Mouse (Mus musculus) urinary bladder, postnatal 36 days (tissue): Measurements from ENCODE around the gene Slf2.

Experiments
- DNase-seq, 2 experiments: peaks; one replicate each; pipeline ENCODE4 v3.0.0; 2022; ENCODE audit warnings: low spot score in 2 of 2, mixed read lengths in 1 of 2

Slf2 gene

DNA sequence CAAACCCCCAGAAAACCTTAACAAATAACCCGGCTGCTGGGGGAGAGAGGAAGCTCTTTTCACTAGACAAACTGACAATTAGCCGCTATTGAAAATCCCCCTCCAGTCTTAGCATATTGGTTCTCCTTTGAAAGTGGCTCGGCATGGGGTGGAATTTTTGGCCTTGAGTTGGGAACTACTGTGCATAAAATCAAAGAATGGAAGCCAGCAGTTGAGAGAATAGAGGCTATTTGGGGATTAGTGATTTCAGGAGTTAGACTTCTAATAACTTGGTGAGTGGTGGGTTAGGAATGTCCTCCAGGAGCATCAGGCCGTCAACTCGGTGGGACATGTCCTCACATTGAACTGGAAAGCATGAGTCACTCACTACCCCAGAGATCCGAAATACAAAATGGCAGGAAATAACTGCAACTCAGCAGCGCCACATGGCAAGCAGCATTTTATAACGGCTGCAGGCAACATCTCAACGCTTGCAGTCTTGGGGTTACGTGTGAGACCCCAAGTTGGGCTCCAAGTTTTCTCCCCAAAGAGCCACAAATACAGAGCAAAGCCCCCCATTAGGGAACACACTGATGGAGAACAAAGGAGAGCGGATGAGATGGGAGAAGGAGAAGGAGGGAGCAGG lies 22.0 kb upstream of the Slf2 start:
- DNase-seq: no peak

GRCm38 (mm10) chr19:44914481-44915249 lies 16.3 kb upstream of the Slf2 start:
- DNase-seq: no peak

GRCm38 (mm10) chr19:44918171-44918570 lies 12.8 kb upstream of the Slf2 start:
- DNase-seq: no peak

GRCm38 (mm10) chr19:44921466-44922139 lies 9.3 kb upstream of the Slf2 start:
- DNase-seq: no peak

GRCm38 (mm10) chr19:44922521-44922920 lies 8.4 kb upstream of the Slf2 start:
- no peak for DNase-seq

- DNase-seq: no peak
Observed at GRCm38 (mm10) chr19:44924699-44925098, 6.3 kb upstream of the Slf2 start.

DNA sequence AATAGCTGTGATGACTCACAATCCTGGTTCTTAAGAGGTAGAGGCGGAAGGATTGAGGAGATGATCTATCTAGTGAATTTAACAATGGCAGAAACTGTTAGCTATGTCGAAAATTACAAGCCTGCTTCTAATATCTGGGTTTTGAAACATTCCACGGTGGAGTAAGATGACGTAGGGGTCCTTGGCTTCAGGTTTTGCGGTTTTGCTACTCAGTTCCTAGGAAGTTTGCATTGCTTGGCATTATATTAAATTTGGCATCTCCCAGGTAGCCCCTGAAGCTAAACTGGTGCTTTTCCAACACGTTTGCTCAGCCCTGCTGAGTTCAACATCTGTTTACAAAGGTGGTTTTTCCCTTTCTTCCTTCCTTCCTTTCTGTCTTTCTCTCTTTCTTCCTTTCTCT lies 4.2 kb upstream of the Slf2 start:
- no peak for DNase-seq

DNA sequence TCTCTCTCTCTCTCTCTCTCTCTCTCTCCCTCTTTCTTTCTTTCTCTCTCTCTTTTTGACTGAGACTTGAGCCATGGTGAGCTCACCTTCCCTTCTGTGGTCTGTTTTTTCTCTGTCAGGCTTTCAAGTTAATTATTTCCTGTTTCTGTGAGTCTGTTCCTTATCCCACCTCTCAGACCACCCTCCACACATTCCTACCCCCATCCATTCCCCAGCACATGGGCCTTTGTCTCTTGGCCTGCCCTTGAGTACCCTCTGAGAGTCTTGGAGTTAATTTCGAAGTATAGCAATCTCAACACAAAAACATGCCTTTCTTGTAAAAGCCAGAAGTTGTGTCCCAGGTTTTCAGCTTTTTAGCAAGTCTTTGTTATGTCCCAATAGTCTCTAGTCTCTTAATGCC lies 3.7 kb upstream of the Slf2 start:
- DNase-seq: no peak

DNA sequence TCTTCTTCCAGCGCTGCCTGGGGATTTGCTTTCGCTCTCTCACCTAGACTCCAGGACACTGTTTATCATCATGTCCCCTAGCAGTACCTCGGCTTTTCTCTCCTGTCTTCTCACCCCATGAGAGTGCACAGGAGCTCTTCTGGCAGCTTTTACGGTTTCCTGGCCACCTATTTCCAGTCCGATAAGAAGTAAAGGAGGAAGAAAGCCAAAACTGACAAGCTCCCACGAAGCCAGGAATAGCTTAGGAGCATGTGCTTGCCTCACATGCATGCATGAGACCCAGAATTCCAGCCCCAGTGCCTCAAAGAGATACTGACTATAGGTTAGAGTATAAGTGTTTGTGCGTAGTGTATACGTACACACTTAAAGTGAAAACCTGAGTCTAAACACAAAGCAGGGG lies 2.8 kb upstream of the Slf2 start:
- no peak for DNase-seq

DNA sequence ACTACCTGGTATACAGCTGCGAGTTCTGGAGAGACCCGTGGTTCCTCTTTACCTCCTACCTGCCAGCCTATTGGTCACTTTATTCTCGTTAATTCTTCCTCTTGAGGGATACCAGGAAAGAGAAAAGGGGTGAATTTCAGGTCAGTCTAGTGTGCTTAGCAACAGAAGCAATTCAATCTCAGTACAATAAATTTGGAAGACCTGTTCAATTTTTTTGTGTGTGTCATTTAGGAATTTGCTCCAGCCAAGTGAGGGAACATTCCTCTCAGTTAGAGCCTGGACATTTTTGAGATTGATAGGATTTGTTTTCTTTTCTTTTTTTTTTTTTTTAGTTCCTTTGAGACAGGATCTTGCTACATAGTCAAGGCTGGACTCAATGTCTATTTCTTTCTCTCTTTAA lies 1.7 kb upstream of the Slf2 start:
- no peak for DNase-seq

GRCm38 (mm10) chr19:44929663-44930062 lies 1.3 kb upstream of the Slf2 start:
- DNase-seq: no peak

DNA sequence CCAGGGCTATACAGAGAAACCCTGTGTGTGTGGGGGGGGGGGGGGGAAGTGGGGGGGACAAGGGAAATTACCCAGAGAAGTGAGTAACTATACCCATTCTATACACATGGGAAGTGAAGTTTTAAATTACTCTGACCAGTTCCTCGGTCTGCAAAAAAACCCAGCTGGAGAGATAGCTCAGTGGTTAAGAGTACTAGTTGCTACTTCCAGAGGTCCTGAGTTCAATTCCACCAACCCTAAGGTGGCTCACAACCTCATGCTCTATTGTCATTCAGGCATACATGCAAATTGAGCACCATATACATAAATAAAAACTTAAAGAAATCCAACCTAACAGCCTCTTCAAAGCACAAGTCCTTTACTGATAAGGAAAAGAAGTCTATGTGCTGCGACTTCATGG lies 829 bp upstream of the Slf2 start:
- DNase-seq: no peak

DNA sequence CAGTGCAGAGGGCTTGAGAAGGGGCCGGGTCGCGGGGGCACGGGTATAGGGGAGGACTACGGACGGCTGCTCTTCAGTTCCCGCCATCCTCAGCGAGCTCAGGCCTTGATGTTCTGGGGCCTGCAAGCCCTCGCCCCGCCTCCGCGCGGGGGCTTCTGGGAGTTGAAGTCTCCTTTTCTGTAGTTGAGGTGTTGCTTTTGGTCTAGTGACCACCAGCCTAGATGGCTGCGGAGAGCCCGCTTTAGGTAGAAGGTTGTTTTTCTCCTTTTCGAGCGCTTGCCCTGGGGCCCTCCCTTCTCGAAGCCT lies 456 bp downstream of the Slf2 start:
- DNase-seq: peak; percentile 82 to 83

- DNase-seq: no peak
Observed at GRCm38 (mm10) chr19:44932051-44932450, 1.1 kb downstream of the Slf2 start.

GRCm38 (mm10) chr19:44933136-44933535 lies 2.2 kb downstream of the Slf2 start:
- DNase-seq: no peak

DNA sequence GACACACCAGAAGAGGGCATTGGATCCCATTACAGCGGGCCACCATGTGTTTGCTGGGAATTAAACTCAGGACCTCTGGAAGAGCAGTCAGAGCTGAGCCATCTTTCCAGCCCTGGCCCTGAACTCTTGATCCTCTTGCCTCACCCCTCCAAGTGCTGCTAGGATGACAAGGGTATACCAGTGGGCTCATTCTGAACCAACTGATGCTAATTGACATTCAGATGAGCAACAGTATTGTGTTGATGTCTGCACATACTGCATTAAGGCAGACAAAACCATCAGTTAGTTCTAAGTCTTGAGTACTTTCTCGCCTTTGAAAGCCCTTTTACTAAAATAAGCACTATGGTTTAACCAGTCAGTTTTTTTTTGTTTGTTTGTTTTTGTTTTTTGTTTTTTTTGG lies 28.7 kb downstream of the Slf2 start:
- no peak for DNase-seq

DNA sequence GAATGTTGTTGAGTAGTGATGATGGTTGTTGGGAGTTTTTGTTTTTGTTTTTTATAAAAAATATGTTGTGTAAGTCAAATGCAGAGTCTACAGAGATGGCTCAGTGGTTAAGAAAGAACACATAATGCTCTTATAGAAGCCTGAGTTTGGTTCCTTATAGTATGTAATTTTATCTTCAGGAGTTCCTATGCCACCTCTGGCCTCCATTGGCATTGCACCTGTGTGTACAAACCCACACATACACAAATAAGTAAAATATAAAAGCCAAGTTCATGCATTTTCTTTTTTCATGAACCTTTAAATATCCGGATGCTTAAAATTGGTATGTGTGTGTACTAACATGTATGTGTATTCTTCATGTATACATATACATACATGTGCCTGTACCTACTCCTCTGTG lies 35.0 kb downstream of the Slf2 start:
- DNase-seq: no peak

GRCm38 (mm10) chr19:44968329-44968728 lies 37.4 kb downstream of the Slf2 start:
- no peak for DNase-seq

DNA sequence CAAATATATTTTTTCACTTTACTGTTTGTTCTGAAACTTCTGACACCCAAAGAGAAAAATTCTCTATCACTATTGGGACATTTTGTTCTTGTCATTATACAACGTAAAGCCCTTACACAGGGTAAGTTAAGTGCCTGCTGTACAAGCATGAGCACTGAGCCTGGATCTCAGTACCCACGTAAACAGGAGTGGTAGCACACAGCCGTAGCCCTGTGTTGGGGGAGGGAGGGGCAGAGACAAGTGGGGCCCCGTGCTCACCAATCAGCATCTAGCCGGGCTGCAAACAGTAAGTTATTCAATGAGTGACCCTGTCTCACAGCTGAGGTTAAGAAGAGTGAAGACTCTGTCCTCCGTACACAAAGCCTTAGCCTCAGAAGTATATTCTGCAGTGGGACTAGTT lies 45.7 kb downstream of the Slf2 start:
- DNase-seq: no peak

GRCm38 (mm10) chr19:44977148-44977547 lies 46.2 kb downstream of the Slf2 start:
- DNase-seq: no peak

DNA sequence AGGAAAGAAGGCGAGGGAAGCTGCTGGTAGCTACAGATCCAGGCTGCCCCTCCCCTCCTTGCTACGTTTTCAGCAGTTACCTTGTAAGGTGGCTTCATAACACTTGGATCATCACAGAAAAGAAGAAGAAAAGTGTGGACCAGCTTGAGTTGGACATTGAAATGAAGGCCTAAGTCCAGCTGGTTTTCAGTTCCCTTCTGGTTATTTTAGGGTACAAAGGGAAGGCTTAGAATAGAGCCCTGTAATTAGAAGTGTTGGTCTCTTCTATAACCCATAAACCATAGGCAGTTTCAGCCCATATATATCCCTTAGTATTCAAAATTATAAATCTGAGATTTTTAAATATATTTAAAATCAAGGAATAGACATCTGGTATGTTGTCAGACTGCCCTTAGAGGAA lies 49.8 kb downstream of the Slf2 start:
- DNase-seq: no peak

DNA sequence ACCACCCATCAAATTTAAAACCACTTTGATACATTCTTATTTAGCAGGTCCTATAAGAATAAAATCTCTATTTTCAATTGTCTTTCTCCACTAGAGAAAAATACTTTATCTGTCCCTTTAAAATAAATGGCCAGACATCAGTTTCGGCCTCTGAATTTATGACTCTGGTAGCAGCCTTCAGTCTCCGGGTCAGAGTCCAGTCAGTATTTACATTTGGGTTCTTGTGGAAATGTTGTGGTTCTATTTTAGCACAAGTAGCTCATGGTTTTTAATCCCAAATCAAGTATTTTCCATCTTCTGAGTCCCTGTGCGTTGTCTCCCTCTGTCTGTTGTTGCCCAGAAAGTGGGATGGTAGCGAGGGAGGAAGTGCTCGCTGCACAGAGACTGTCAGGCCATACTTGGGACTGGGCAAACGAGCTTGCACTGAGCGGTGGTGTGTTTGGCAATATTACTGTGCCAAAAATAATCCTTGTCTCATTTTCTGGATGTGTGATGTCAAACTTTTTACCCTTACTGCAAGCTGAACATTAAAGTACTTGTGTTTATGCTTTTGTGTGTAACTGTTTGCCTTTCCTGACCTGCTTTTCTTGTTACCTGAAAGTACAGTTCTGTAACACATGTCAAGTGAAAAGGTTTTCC lies 51.6 kb downstream of the Slf2 start:
- DNase-seq: no peak

- DNase-seq: no peak
Observed at GRCm38 (mm10) chr19:44983366-44983765, 52.4 kb downstream of the Slf2 start.
